Mouse (Mus musculus) cerebellum, postnatal 14 days (tissue): ENCODE results near the gene Rhox7b.
"Not testable (repeated sequence)": the region's sequence is repeated elsewhere in the genome, so short reads cannot be mapped to it uniquely, and the experiment has no call there.

Source experiments
- DNase-seq, 2 experiments: peaks; one replicate each; pipeline ENCODE4 v3.0.0; 2021; ENCODE audit warnings: mixed read lengths in 2 of 2

Gene Rhox7b

GRCm38 (mm10) chrX:37897132-37897531 is at the start of gene Rhox7b:
Gene Rhox7b, minus strand, starts transcription at chrX:37897232.
- DNase-seq: not testable (repeated sequence)

- DNase-seq: peak in 1 of 2 experiments; percentile 3
Observed at GRCm38 (mm10) chrX:37916311-37916710, 19.3 kb upstream of the Rhox7b start.

GRCm38 (mm10) chrX:37908581-37908980 is 11.5 kb upstream of the Rhox7b start:
- DNase-seq: peak in 1 of 2 experiments; percentile 4

GRCm38 (mm10) chrX:37903727-37904126 is 6.7 kb upstream of the Rhox7b start:
- DNase-seq: no peak

GRCm38 (mm10) chrX:37901670-37902069 is 4.6 kb upstream of the Rhox7b start, which contains the start of gene Rhox9:
Gene Rhox9, minus strand, starts transcription at chrX:37901770.
- not testable (repeated sequence) for DNase-seq

GRCm38 (mm10) chrX:37878844-37879243 is 18.2 kb downstream of the Rhox7b start, which contains the start of gene Rhox8:
Gene Rhox8, minus strand, starts transcription at chrX:37878944.
- no peak for DNase-seq

GRCm38 (mm10) chrX:37871641-37872040 is 25.4 kb downstream of the Rhox7b start:
- no peak for DNase-seq
